Mouse (Mus musculus) cortical plate, adult 2 months (tissue): Measurements from ENCODE around the gene Tmem29.

ENCODE experiments used
- CTCF ChIP-seq: fragments of 200-500 bp; IDR thresholded peaks from 2 replicates; pipeline ENCODE4 v1.5.1; 2011; ENCODE audit warnings: mild to moderate bottlenecking, control low read depth, low read length; ENCODE audit not compliant: insufficient read depth; ENCODE audit errors: extremely low read depth
- POLR2A ChIP-seq: fragments of 200-500 bp; IDR thresholded peaks from 2 replicates; pipeline ENCODE4 v1.6.1; 2011; ENCODE audit warnings: mild to moderate bottlenecking, low read length, control low read depth; ENCODE audit not compliant: insufficient read depth; ENCODE audit errors: extremely low read depth

GRCm38 (mm10) chrX:150460143-150460542, 1.2 kb upstream of the Tmem29 start:
- TF ChIP-seq CTCF: no peak
- TF ChIP-seq POLR2A: no peak
